Mouse (Mus musculus) CH12.LX (cell line): ENCODE data around the gene Camp. TPM values are rescaled to one million over a fixed set of nuclear protein-coding genes. Genes with fewer than 3 reads are reported as not detected.

Source experiments
- DNase-seq: peaks from one replicate; pipeline ENCODE4 v3.0.0-alpha.2; 2013; ENCODE audit errors: extremely low read depth
- H3K27ac ChIP-seq: 2 replicates; pipeline ENCODE4 v1.5.1; 2012; ENCODE audit warnings: low read depth, mild to moderate bottlenecking, control low read depth, moderate library complexity; ENCODE audit not compliant: insufficient read depth
- H3K27me3 ChIP-seq: replicated peaks from 2 replicates; pipeline ENCODE3; 2012; ENCODE audit warnings: inconsistent platforms
- H3K36me3 ChIP-seq, 2 experiments: replicated peaks in 1 of 2; 2 replicates each; pipeline versions ENCODE3 to v1.6.1; 2012; ENCODE audit warnings: inconsistent platforms in 1 of 2, low read length in 1 of 2, mild to moderate bottlenecking in 1 of 2, mixed read lengths in 1 of 2, moderate library complexity in 1 of 2; ENCODE audit not compliant: control insufficient read depth in 1 of 2, insufficient read depth in 1 of 2
- H3K4me1 ChIP-seq, 2 experiments: 2 replicates each; pipeline ENCODE4 v1.6.1; 2012; ENCODE audit warnings: inconsistent platforms in 1 of 2, moderate library complexity in 1 of 2; ENCODE audit not compliant: insufficient read depth in 2 of 2, control insufficient read depth in 1 of 2
- H3K4me2 ChIP-seq: 2 replicates; pipeline ENCODE4 v1.6.1; 2012; ENCODE audit warnings: low read depth, mild to moderate bottlenecking, control low read depth; ENCODE audit not compliant: poor library complexity, insufficient read depth, severe bottlenecking
- H3K4me3 ChIP-seq, 3 experiments: fragments of 150-350 bp in 1 of 3; sonication (generic) in 1 of 3; replicated peaks in 1 of 3; 2 replicates each; pipeline versions ENCODE3 to v1.5.1; 2011 to 2012; ENCODE audit warnings: low read depth in 2 of 3, low read length in 2 of 3, mild to moderate bottlenecking in 2 of 3, moderate library complexity in 2 of 3, control low read depth in 1 of 3, improper control_type of control experiment in 1 of 3, inconsistent platforms in 1 of 3, mixed read lengths in 1 of 3; ENCODE audit not compliant: poor library complexity in 1 of 3
- H3K79me2 ChIP-seq: replicated peaks from 2 replicates; pipeline ENCODE4 v1.6.1; 2012; ENCODE audit warnings: mild to moderate bottlenecking, moderate library complexity; ENCODE audit not compliant: control insufficient read depth, poor library complexity, insufficient read depth, severe bottlenecking; ENCODE audit errors: extremely low read depth
- H3K9ac ChIP-seq: 2 replicates; pipeline ENCODE4 v1.6.1; 2012; ENCODE audit warnings: low read depth, mild to moderate bottlenecking, control low read depth, moderate library complexity; ENCODE audit not compliant: insufficient read depth
- H3K9me3 ChIP-seq: replicated peaks from 2 replicates; pipeline ENCODE3; 2012; ENCODE audit warnings: low read length, inconsistent platforms, mixed read lengths
- BHLHE40 ChIP-seq: IDR thresholded peaks from 2 replicates; pipeline ENCODE4 v1.6.1; 2011; ENCODE audit warnings: mild to moderate bottlenecking, low read depth, low read length, improper control_type of control experiment
- CTCF ChIP-seq, 2 experiments: IDR thresholded peaks in 1 of 2; conservative IDR thresholded peaks in 1 of 2; 2 replicates each; pipeline ENCODE4 v1.5.1; 2011 to 2012; ENCODE audit warnings: low read depth in 2 of 2, low read length in 2 of 2, improper control_type of control experiment in 1 of 2, inconsistent platforms in 1 of 2, mild to moderate bottlenecking in 1 of 2, moderate library complexity in 1 of 2
- HCFC1 ChIP-seq: IDR thresholded peaks from 2 replicates; pipeline ENCODE4 v1.6.1; 2012; ENCODE audit warnings: low read depth, mild to moderate bottlenecking, inconsistent platforms, low read length, improper control_type of control experiment
- JUN ChIP-seq: IDR thresholded peaks from 2 replicates; pipeline ENCODE4 v1.6.1; 2011; ENCODE audit warnings: low read depth, mild to moderate bottlenecking, low read length, improper control_type of control experiment, moderate library complexity; ENCODE audit not compliant: insufficient read depth
- MAZ ChIP-seq: IDR thresholded peaks from 2 replicates; pipeline ENCODE4 v1.6.1; 2012; ENCODE audit warnings: low read depth, mild to moderate bottlenecking, inconsistent platforms, low read length, improper control_type of control experiment, moderate library complexity
- MYC ChIP-seq: IDR thresholded peaks from 2 replicates; pipeline ENCODE4 v1.6.1; 2011; ENCODE audit warnings: low read depth, mild to moderate bottlenecking, improper control_type of control experiment, low read length
- NRF1 ChIP-seq: IDR thresholded peaks from 2 replicates; pipeline ENCODE4 v1.6.1; 2014; ENCODE audit warnings: low read depth, mild to moderate bottlenecking, inconsistent platforms, low read length, improper control_type of control experiment, moderate library complexity
- RAD21 ChIP-seq: IDR thresholded peaks from 2 replicates; pipeline ENCODE4 v1.6.1; 2011; ENCODE audit warnings: low read depth, mild to moderate bottlenecking, low read length, improper control_type of control experiment, moderate library complexity
- SMC3 ChIP-seq: IDR thresholded peaks from 2 replicates; pipeline ENCODE4 v1.6.1; 2011; ENCODE audit warnings: low read depth, low read length, improper control_type of control experiment
- USF1 ChIP-seq: IDR thresholded peaks from 2 replicates; pipeline ENCODE4 v1.6.1; 2014; ENCODE audit warnings: low read depth, mild to moderate bottlenecking, inconsistent platforms, low read length, improper control_type of control experiment
- ZC3H11A ChIP-seq: IDR thresholded peaks from 2 replicates; pipeline ENCODE4 v1.6.1; 2012; ENCODE audit warnings: low read depth, mild to moderate bottlenecking, inconsistent platforms, low read length, improper control_type of control experiment
- ZMIZ1 ChIP-seq: IDR thresholded peaks from 2 replicates; pipeline ENCODE4 v1.6.1; 2012; ENCODE audit warnings: low read depth, mild to moderate bottlenecking, inconsistent platforms, low read length, improper control_type of control experiment
- ZNF384 ChIP-seq: IDR thresholded peaks from 2 replicates; pipeline ENCODE4 v1.6.1; 2012; ENCODE audit warnings: low read depth, low read length, improper control_type of control experiment, inconsistent platforms
- dilution Hi-C: fragments of 300-500 bp; cut with MboI; formaldehyde crosslinking; loops from 2 replicates; pipeline ENCODE4 v1.14.3; 2020; ENCODE audit warnings: low sequenced_read_pairs; ENCODE audit not compliant: extremely low pct_unique_long_range_greater_than_20kb, extremely low pct_ligation_motif_present
- in situ Hi-C: fragments of 300-500 bp; cut with MboI; formaldehyde crosslinking; loops from 3 replicates; pipeline ENCODE4 v1.14.3; 2019; ENCODE audit warnings: low sequenced_read_pairs, low pct_ligation_motif_present, low pct_unique_long_range_greater_than_20kb, mixed read lengths
- polyA plus RNA-seq: library from polyadenylated mRNA; unstranded; fragments of >175 nt; gene quantifications from 2 replicates; pipeline ENCODE4 v1.2.1, GENCODE M21; 2012; ENCODE audit warnings: low read depth; ENCODE audit not compliant: insufficient read length
- total RNA-seq, 2 experiments: library from RNA; depleted of rRNA; stranded (reverse); fragments of 300-350 nt in 1 of 2; fragments of >200 nt in 1 of 2; gene quantifications; 2 replicates each; pipeline ENCODE4 v1.2.3; 2012 to 2014

Gene Camp
- total and polyA plus RNA-seq, 3 experiments: not detected

- peak; percentile 80 for TF ChIP-seq MAZ
- TF ChIP-seq HCFC1: peak; percentile 86
Observed at GRCm38 (mm10) chr9:109832391-109833087, 16.9 kb downstream of the Camp start, which contains the start of gene Nme6 (continued).

GRCm38 (mm10) chr9:109826181-109826580 is 23.2 kb downstream of the Camp start:
- in situ Hi-C loops: no loop called here

GRCm38 (mm10) chr9:109825739-109826138 is 23.7 kb downstream of the Camp start:
- Histone ChIP-seq H3K27ac (no peak overlapping the region), H3K9ac (no peak overlapping the region), H3K4me1 (no peaks in the 10 kb centered on the region), H3K79me2 (no peaks in the 10 kb centered on the region), H3K27me3 (peaks cover 13% of the 10 kb centered on the region), H3K9me3 (no peaks in the 10 kb centered on the region), H3K4me3 (no peak overlapping the region), H3K4me2 (no peak overlapping the region), H3K36me3 (peaks cover 4 to 9% of the 10 kb centered on the region in 2 experiments)
- dilution Hi-C loops: no loop called here
- in situ Hi-C loops: no loop called here
- TF ChIP-seq RAD21: no peak
- no peak for TF ChIP-seq NRF1
- TF ChIP-seq USF1: no peak
- no peak for TF ChIP-seq ZNF384
- TF ChIP-seq BHLHE40: no peak
- no peak for TF ChIP-seq CTCF (conservative IDR thresholded peaks at IDR 0.05 in 1 of 2, IDR thresholded peaks at IDR 0.05 in 1 of 2; ENCODE audit: low read depth in 2 of 2, low read length in 2 of 2)
- no peak for TF ChIP-seq ZMIZ1
- no peak for DNase-seq

More at GRCm38 (mm10) chr9:109826181-109826580, 23.2 kb downstream of the Camp start:
- Histone ChIP-seq H3K27me3 (peaks cover 8% of the 10 kb centered on the region), H3K36me3 (peaks cover 5 to 11% of the 10 kb centered on the region in 2 experiments), H3K9ac (no peak overlapping the region), H3K4me1 (no peaks in the 10 kb centered on the region), H3K4me3 (no peak overlapping the region)
- DNase-seq: no peak
- TF ChIP-seq SMC3 (no peak), MYC (no peak), ZC3H11A (no peak), JUN (no peak)
- TF ChIP-seq, all 38 proteins: peak for 0
- H3K27ac ChIP-seq: no peak overlapping the region
- no peaks in the 10 kb centered on the region for H3K9me3 ChIP-seq
- no peak overlapping the region for H3K4me2 ChIP-seq
- dilution Hi-C loops: no loop called here
- no peaks in the 10 kb centered on the region for H3K79me2 ChIP-seq
